Mouse (Mus musculus) embryonic facial prominence, embryonic 11.5 days (tissue): ENCODE measurements at regions not wholly inside any gene's neighbourhood (a gene's known extent, or its start where the extent isn't known, plus 50 kb on each side); places are given as distances from the start of the nearest gene placed in this dataset.
"Not testable (repeated sequence)": the region's sequence is repeated elsewhere in the genome, so short reads cannot be mapped to it uniquely, and the experiment has no call there.

ENCODE experiments used
- ATAC-seq: fragments of 200-750 bp; cut with Nextera tagmentation; replicated peaks from 2 replicates; pipeline ENCODE4 v1.8.0; 2017; ENCODE audit warnings: low read depth; ENCODE audit not compliant: insufficient number of reproducible peaks, low FRiP score, low TSS enrichment
- DNase-seq: peaks from one replicate; pipeline ENCODE4 v3.0.0-alpha.2; 2015; ENCODE audit warnings: low spot score
- H3K27ac ChIP-seq: fragments of 300-500 bp; sonication (generic); replicated peaks from 2 replicates; pipeline ENCODE4 v1.5.1; 2014; ENCODE audit warnings: mild to moderate bottlenecking, low read depth, low read length, control low read depth
- H3K27me3 ChIP-seq: fragments of 300-500 bp; sonication (generic); 2 replicates; pipeline ENCODE4 v1.6.1; 2014; ENCODE audit warnings: mild to moderate bottlenecking, low read length, moderate library complexity, mixed read lengths; ENCODE audit not compliant: control insufficient read depth, insufficient read depth
- H3K36me3 ChIP-seq: fragments of 300-500 bp; sonication (generic); replicated peaks from 2 replicates; pipeline ENCODE4 v1.6.1; 2014; ENCODE audit warnings: low read depth, mild to moderate bottlenecking, low read length, moderate library complexity, mixed read lengths; ENCODE audit not compliant: control insufficient read depth, insufficient read depth
- H3K4me1 ChIP-seq: fragments of 300-500 bp; sonication (generic); 2 replicates; pipeline ENCODE4 v1.6.1; 2014; ENCODE audit warnings: low read length, mixed read lengths; ENCODE audit not compliant: control insufficient read depth, insufficient read depth
- H3K4me2 ChIP-seq: fragments of 300-500 bp; sonication (generic); 2 replicates; pipeline ENCODE4 v1.6.1; 2014; ENCODE audit warnings: low read depth, mild to moderate bottlenecking, control low read depth, low read length, moderate library complexity
- H3K4me3 ChIP-seq: fragments of 300-500 bp; sonication (generic); 2 replicates; pipeline ENCODE4 v1.5.1; 2014; ENCODE audit warnings: low read depth, low read length, control low read depth
- H3K9ac ChIP-seq: fragments of 300-500 bp; sonication (generic); replicated peaks from 2 replicates; pipeline ENCODE4 v1.6.1; 2014; ENCODE audit warnings: mild to moderate bottlenecking, control low read depth, low read length
- H3K9me3 ChIP-seq: fragments of 300-500 bp; sonication (generic); replicated peaks from 2 replicates; pipeline ENCODE4 v1.6.1; 2016; ENCODE audit warnings: mild to moderate bottlenecking, low read length, inconsistent platforms, mixed read lengths; ENCODE audit not compliant: control insufficient read depth
- WGBS: fragments of 180-500 bp; shearing (Covaris S2); extraction: QIAGEN DNeasy Blood & Tissue Kit; methylation state at CpG from one replicate; pipeline ENCODE4 v1.1.7; 2014; 5-methylcytosine and 5-hydroxymethylcytosine counted together

DNA sequence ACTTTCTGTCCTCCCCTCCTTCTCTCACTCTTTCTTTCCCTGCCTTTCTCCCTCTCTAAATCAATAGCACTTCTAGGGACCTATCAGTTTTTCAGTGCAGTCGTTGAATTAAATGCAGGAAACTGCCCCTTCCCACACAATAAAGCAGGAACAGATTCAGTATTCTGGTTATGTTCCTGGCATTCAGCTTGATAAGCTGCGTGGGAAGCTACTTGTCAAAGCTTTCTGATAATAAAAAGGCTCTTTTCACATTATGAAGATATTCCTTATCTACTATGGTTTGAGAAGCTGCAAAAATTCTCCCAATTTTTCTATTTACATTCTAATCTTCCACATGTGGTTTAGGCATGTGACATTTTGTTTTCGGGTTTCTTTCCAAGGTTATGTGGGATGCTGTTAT, 367.3 kb upstream of the Agtr1b start:
- Histone ChIP-seq H3K4me3 (no peak overlapping the region), H3K4me1 (no peaks in the 10 kb centered on the region), H3K27ac (no peak overlapping the region), H3K9me3 (no peaks in the 10 kb centered on the region), H3K4me2 (no peak overlapping the region), H3K27me3 (no peaks in the 10 kb centered on the region), H3K36me3 (no peaks in the 10 kb centered on the region), H3K9ac (no peak overlapping the region)
- WGBS, result 78% methylated on average over 3 of the region's 3 CpGs
- DNase-seq, result no peak
- ATAC-seq, result no peak

DNA sequence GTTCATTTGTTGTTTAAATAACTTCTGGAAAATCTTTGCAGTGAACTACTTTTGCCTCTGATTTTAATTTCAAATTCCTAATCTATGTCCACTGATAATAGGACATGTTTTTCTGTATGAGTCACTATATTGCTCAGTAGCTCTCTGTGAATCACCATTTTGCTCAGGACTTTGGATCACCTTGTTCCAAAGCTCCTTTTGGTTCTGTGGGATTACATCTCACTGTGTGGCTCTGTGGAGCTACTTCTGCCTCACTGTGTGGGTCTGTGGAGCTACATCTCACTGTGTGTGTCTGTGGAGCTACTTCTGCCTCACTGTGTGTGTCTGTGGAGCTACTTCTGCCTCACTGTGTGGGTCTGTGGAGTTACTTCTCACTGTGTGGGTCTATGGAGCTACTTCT, 365.0 kb upstream of the Agtr1b start:
- ATAC-seq (no peak), DNase-seq (no peak)
- Histone ChIP-seq H3K4me2 (no peak overlapping the region), H3K4me3 (no peak overlapping the region), H3K27me3 (no peaks in the 10 kb centered on the region), H3K27ac (no peak overlapping the region), H3K36me3 (no peaks in the 10 kb centered on the region), H3K4me1 (no peaks in the 10 kb centered on the region), H3K9me3 (no peaks in the 10 kb centered on the region), H3K9ac (no peak overlapping the region)

DNA sequence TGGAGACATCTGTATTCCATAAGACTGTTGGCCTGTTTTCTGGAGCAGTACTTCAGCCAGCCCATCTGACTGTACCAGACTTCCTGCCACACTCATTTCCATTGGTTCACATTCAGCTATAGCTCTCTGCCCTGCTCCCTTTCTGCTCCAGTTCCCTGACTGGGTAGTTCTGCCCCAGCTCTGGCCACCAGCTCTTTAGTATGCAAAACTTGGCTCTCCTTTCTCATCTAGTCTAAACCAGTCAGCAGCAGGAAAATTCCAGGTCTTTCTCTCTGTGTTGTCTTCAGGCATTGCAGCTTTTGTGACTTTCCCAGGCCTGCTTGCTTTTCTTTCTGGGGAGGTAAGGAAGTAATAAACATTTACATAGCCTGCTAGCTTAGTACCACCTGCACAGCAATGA, 363.5 kb upstream of the Agtr1b start:
- H3K9me3 ChIP-seq, result no peaks in the 10 kb centered on the region
- H3K36me3 ChIP-seq, result no peaks in the 10 kb centered on the region
- DNase-seq (no peak), ATAC-seq (no peak)
- H3K4me2 ChIP-seq, result no peak overlapping the region
- no peak overlapping the region for H3K9ac ChIP-seq
- no peak overlapping the region for H3K4me3 ChIP-seq
- no peaks in the 10 kb centered on the region for H3K27me3 ChIP-seq
- H3K4me1 ChIP-seq, result no peaks in the 10 kb centered on the region
- no peak overlapping the region for H3K27ac ChIP-seq

DNA sequence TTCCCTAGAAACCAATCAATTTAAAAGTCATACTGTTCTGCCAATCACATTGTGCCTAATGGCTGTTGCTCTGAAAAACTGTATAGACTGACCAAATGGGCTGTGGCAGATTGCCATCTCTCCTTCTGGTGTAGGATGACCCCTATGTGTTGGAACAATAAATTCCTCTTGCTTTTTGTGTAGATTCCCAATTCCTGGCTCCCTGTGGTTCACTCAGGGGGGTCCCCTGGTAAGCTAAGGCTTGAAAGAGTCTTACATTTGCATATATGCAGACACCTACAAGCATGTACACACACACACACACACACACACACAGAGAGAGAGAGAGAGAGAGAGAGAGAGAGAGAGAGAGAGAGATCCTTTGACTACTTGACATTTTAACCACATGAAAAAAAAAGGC, 362.8 kb upstream of the Agtr1b start:
- DNase-seq, H3K9me3 ChIP-seq, H3K4me2 ChIP-seq, H3K36me3 ChIP-seq, H3K4me3 ChIP-seq, ATAC-seq, H3K27me3 ChIP-seq, H3K27ac ChIP-seq, H3K9ac ChIP-seq, H3K4me1 ChIP-seq: not testable (repeated sequence)

DNA sequence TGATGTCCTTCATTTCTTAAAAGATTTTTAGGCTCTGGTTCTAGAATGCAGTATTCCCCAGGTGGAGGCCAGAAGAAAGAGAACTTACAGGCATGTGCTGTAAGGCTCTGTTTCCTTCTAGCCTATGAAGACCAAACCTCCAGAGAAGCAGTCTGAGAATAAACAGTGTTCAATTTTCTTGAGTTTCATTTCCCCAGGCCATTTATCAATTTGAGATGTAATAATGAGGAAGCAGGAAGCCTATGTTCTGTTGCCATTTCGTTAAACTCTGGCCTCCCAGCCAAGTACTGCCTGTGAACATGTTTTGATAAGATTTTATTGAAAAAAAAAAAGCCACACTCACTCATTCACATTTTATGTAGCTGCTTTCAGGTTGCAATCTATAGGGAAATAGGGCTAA, 347.7 kb upstream of the Agtr1b start:
- Histone ChIP-seq H3K9ac (no peak overlapping the region), H3K36me3 (no peaks in the 10 kb centered on the region), H3K27ac (no peak overlapping the region), H3K4me2 (no peak overlapping the region), H3K4me1 (no peaks in the 10 kb centered on the region), H3K27me3 (no peaks in the 10 kb centered on the region), H3K4me3 (no peak overlapping the region), H3K9me3 (no peaks in the 10 kb centered on the region)
- no peak for ATAC-seq
- no peak for DNase-seq
- 48% methylated on average over 1 of the region's 1 CpGs for WGBS

DNA sequence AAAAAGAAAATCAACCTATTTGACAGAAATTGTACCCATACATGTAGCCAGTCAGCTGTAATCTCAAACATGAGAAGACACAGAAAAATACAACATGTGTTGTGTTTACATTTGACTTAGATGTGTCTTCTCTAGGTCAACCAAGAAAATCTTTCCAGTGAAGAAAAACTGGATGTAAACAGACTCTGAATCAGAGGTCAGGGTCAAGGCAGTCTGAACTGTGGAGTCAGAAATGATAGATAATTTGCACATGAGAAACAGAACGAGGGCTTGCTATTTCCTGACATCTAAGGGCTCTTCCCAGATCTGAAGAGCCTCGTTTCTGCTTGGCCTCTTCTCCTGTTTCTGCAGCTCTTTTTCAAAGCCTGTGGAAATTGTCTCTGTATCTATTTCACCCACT, 342.7 kb upstream of the Agtr1b start:
- H3K4me2 ChIP-seq, result no peak overlapping the region
- DNase-seq, result no peak
- no peak overlapping the region for H3K27ac ChIP-seq
- H3K4me1 ChIP-seq, result no peaks in the 10 kb centered on the region
- WGBS, result 24% methylated on average over 2 of the region's 2 CpGs
- no peak overlapping the region for H3K9ac ChIP-seq
- no peak overlapping the region for H3K4me3 ChIP-seq
- no peaks in the 10 kb centered on the region for H3K9me3 ChIP-seq
- H3K36me3 ChIP-seq, result no peaks in the 10 kb centered on the region
- no peak for ATAC-seq
- no peaks in the 10 kb centered on the region for H3K27me3 ChIP-seq

DNA sequence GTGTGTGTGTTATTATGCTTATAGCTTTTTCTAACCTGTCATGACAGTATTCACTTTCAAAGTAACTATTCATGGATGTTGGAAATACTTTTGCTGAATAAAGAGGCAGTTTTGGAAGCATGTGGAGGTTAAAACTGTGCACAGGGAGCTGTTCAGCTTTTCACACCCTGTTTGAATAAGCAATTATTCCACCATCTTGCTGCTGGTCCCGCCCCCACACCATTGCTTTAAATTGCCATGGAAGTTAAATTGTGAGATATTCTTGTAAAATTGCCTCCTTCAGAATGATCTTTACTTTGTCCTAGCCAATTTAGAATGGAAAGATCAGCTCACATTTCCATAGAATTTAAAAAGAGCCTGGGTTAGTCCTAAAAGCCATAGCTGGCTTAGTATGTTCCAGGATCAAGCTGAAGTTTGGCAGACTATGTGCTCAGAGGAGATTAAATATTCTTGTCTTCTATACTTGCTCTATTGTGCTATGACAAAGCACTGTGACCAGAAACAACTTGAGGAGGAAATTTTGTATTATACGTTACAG, 328.4 kb upstream of the Agtr1b start:
- H3K27ac ChIP-seq, result no peak overlapping the region
- WGBS, result 91% methylated on average over 2 of the region's 2 CpGs

DNA sequence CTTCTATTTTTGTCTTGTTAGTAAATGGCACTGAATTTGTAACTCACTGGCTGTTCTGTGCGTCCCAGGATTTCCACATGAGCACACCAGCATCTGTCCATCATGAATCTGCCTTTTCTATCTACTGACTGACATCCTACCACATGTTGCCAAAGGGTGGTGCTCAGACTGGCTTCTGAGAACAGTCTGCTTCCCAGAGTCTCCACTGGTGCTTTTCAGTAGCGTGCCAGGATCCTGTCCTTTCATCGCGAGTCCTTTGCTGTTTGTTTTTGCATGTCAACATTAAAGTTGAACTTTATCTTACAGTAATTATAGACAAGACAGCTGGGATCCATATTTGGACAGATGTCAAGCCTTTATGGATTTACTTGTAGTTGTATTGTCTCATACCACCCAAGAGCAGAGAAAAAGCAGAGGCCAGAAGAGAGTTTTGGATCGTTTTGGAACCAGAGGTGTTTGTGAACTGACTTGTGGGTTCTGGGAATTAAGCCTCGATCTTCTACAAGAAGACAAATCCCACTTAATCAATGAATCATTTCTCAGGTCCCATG, 314.0 kb upstream of the Agtr1b start:
- Histone ChIP-seq H3K27me3 (no peaks in the 10 kb centered on the region), H3K36me3 (no peaks in the 10 kb centered on the region), H3K9ac (no peak overlapping the region), H3K4me2 (no peak overlapping the region), H3K4me3 (no peak overlapping the region), H3K27ac (no peak overlapping the region), H3K4me1 (no peaks in the 10 kb centered on the region), H3K9me3 (no peaks in the 10 kb centered on the region)
- DNase-seq, result no peak
- ATAC-seq, result no peak
- WGBS, result 76% methylated on average over 6 of the region's 6 CpGs

More for the DNA sequence above, 328.4 kb upstream of the Agtr1b start:
- Histone ChIP-seq H3K27me3 (no peaks in the 10 kb centered on the region), H3K9ac (no peak overlapping the region), H3K9me3 (no peaks in the 10 kb centered on the region), H3K4me1 (no peaks in the 10 kb centered on the region), H3K4me3 (no peak overlapping the region), H3K4me2 (no peak overlapping the region), H3K36me3 (no peaks in the 10 kb centered on the region)
- no peak for DNase-seq
- no peak for ATAC-seq
